Mouse (Mus musculus): Measurements from ENCODE around the gene Cplx3.

Gene Cplx3

DNA sequence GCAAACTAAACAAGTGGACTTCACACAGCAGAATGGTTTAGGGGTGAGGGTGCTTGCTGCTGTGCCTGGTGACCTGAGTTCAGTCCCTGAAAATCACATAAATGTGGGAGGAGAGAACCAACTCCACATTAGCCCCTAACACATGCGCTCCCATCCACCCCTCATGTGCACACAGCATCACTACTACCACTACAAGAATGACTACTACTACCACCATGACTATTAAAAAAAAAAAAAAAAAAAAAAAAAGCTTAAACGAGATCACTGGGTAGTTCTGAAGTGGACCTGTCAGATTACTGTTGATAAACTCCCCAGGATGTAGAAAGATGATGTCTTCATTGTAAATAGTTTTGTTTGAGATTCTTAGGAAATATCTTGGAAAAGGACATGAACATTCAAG is 46.5 kb downstream of the Cplx3 start:
- no peak for DNase-seq (ENCODE audit: low spot score)

DNA sequence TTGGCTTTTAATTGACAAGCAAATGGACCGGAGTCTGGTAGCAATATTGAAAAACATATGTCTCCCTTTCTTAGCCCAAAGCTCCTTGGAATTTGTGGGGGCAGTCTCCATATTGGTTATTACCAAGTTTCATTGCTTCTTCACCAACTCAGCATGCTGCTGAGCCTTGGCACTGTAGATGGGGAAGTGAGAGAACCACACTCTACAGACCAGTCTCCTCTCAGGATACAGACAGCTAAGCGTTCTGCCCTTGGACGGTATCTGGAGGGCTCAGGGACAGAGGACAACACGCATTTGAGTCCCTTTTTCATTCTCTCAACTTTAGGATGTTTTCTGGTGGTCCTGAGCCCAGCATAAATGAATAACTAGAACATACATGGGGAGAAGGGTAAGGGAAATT is 47.5 kb downstream of the Cplx3 start:
- no peak for DNase-seq (ENCODE audit: low spot score)

GRCm38 (mm10) chr9:57557215-57557614 is 48.9 kb downstream of the Cplx3 start:
- DNase-seq (ENCODE audit: low spot score) = no peak

- DNase-seq (ENCODE audit: low spot score) = no peak
Observed at GRCm38 (mm10) chr9:57554753-57555152, 51.3 kb downstream of the Cplx3 start.

- DNase-seq (ENCODE audit: low spot score) = no peak
Observed at GRCm38 (mm10) chr9:57553119-57553518, 53.0 kb downstream of the Cplx3 start.

GRCm38 (mm10) chr9:57552139-57552887 is 53.8 kb downstream of the Cplx3 start, which contains the start of gene Mpi:
Mpi (minus strand) TSS chr9:57552763.
- DNase-seq (ENCODE audit: low spot score) = peak; percentile 66

DNA sequence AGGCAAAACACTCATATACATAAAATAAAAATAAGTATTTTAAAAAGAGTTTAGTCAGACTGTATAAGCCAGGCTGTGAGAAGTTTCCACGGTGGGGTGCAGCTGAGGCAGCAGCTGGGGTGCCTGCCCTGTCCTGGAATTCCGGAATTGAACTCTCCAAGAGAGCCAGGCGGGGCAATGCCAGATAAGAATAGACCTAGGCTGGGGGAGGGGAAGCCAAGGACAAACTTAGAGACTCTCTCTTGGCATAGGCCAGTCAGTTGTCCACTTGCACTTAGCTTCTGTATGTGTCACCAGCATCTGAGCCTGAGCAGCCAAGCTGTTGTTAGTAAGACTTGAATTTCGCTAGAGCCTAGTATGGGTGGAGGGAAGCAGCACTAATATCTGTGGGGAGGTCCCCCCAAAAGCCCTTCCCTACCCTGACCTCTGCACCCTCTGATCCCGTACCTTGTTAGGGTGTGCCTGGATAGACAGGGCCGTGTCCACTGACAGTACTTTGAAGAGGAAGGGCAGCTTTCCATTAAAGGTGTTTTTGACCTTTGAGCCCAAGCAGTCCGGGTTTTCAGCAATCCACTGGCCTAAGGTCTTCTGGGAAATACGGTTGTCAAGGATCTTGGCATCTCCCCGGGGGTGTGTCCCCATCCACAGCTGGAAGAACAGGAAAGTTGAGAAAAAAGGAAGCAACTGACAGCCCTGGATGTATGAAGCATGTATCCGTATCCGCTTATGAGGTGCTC is 55.8 kb downstream of the Cplx3 start:
- no peak for DNase-seq (ENCODE audit: low spot score)
